Mouse (Mus musculus) heart, adult 2 months (tissue): ENCODE measurements around the gene Evc.

Experiments used
- CTCF ChIP-seq: fragments of 200-600 bp; IDR thresholded peaks from 2 replicates; pipeline ENCODE4 v1.8.1; 2022; ENCODE audit warnings: antibody characterized with exemption, mild to moderate bottlenecking, moderate library complexity
- POLR2A ChIP-seq: fragments of 200-500 bp; IDR thresholded peaks from 2 replicates; pipeline ENCODE4 v1.6.1; 2011; ENCODE audit warnings: mild to moderate bottlenecking, low read depth, low read length, control low read depth; ENCODE audit not compliant: insufficient read depth

DNA sequence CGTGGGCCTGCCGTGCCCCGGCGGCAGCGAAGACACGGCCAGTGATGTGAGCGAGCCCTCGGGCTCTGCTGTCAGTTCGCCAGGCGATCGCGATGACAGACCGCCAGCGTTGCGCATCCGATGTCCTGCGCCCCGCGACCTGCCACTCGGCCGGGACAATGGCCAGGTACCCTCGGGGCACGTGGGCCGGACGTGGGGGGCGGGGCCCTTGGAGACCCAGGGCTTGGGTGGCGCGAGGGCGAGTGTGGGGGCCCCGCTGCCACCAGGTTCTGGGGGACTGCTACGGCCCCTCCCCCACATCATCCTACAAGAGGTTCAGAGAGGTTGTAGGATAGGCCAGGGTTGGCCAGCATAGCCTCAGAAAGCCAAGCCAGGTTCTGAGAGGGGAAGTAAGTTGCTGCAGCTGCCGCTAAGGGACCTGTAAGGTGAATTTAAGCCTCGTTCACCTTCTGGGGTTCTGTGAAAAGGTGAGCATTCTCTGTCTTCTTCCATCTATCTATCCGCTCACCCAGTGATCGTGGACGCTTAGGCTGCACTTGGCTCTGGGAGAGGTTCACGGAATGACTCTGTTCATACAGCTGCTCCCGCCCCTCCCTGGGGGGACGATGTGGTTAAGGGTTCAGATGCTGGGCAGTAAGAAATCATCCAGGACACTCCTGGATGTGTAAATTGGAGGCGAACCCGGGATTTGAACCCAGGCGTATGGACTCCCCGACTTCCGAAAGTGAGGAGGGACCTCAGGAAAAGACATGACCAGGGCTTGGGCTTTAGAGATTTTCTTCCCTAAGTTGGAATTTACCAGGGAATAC is 94.1 kb downstream of the Evc start:
- no peak for TF ChIP-seq CTCF
- TF ChIP-seq POLR2A, result no peak
